Mouse (Mus musculus) CH12.LX (cell line): ENCODE measurements around the gene Zbtb34.

Experiments
- CHD1 ChIP-seq: IDR thresholded peaks from 2 replicates; pipeline ENCODE4 v1.6.1; 2012; ENCODE audit warnings: low read depth, low read length, improper control_type of control experiment, inconsistent platforms
- CTCF ChIP-seq, 2 experiments: IDR thresholded peaks in 1 of 2; conservative IDR thresholded peaks in 1 of 2; 2 replicates each; pipeline ENCODE4 v1.5.1; 2011 to 2012; ENCODE audit warnings: low read depth in 2 of 2, low read length in 2 of 2, improper control_type of control experiment in 1 of 2, inconsistent platforms in 1 of 2, mild to moderate bottlenecking in 1 of 2, moderate library complexity in 1 of 2
- E2F4 ChIP-seq: IDR thresholded peaks from 2 replicates; pipeline ENCODE4 v1.6.1; 2011; ENCODE audit warnings: low read depth, low read length, improper control_type of control experiment; ENCODE audit not compliant: insufficient replicate concordance
- JUND ChIP-seq: conservative IDR thresholded peaks from 2 replicates; pipeline ENCODE4 v1.6.1; 2011; ENCODE audit warnings: low read depth, low read length, improper control_type of control experiment
- KAT2A ChIP-seq: IDR thresholded peaks from 2 replicates; pipeline ENCODE4 v1.6.1; 2012; ENCODE audit warnings: low read length, improper control_type of control experiment, inconsistent platforms; ENCODE audit not compliant: insufficient replicate concordance
- MEF2A ChIP-seq: IDR thresholded peaks from 2 replicates; pipeline ENCODE4 v1.6.1; 2014; ENCODE audit warnings: low read depth, mild to moderate bottlenecking, inconsistent platforms, low read length, improper control_type of control experiment, borderline replicate concordance
- NRF1 ChIP-seq: IDR thresholded peaks from 2 replicates; pipeline ENCODE4 v1.6.1; 2014; ENCODE audit warnings: low read depth, mild to moderate bottlenecking, inconsistent platforms, low read length, improper control_type of control experiment, moderate library complexity
- POLR2A ChIP-seq: IDR thresholded peaks from 2 replicates; pipeline ENCODE4 v1.6.1; 2011; ENCODE audit warnings: low read depth, mild to moderate bottlenecking, improper control_type of control experiment, low read length
- SMC3 ChIP-seq: IDR thresholded peaks from 2 replicates; pipeline ENCODE4 v1.6.1; 2011; ENCODE audit warnings: low read depth, low read length, improper control_type of control experiment
- UBTF ChIP-seq: IDR thresholded peaks from 2 replicates; pipeline ENCODE4 v1.6.1; 2012; ENCODE audit warnings: low read depth, mild to moderate bottlenecking, inconsistent platforms, low read length, improper control_type of control experiment, moderate library complexity
- USF1 ChIP-seq: IDR thresholded peaks from 2 replicates; pipeline ENCODE4 v1.6.1; 2014; ENCODE audit warnings: low read depth, mild to moderate bottlenecking, inconsistent platforms, low read length, improper control_type of control experiment
- ZKSCAN1 ChIP-seq: IDR thresholded peaks from 2 replicates; pipeline ENCODE4 v1.6.1; 2012; ENCODE audit warnings: low read depth, inconsistent platforms, low read length, improper control_type of control experiment, borderline replicate concordance
- ZMIZ1 ChIP-seq: IDR thresholded peaks from 2 replicates; pipeline ENCODE4 v1.6.1; 2012; ENCODE audit warnings: low read depth, mild to moderate bottlenecking, inconsistent platforms, low read length, improper control_type of control experiment
- ZNF384 ChIP-seq: IDR thresholded peaks from 2 replicates; pipeline ENCODE4 v1.6.1; 2012; ENCODE audit warnings: low read depth, low read length, improper control_type of control experiment, inconsistent platforms

DNA sequence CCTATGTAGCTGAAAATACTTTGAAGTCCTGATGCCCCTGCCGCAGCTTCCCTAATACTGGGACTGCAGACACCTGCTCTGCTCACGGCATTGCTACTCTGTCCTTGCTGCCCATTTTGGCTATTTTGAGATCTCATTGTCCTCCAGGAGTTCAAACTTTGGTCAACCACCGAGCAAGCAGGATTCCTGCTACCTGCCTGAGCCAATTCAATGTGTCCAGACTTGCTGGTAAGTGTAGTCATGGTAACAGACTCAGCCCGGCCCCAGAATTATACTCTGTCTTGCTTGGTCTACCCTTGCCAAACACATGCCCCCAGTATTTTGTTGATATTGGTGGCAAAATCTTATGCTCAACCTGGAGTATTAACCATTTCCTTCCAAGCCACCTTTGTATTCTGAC is 34.1 kb downstream of the Zbtb34 start:
- no peak for TF ChIP-seq ZMIZ1
- TF ChIP-seq KAT2A: no peak
- no peak for TF ChIP-seq ZKSCAN1
- TF ChIP-seq POLR2A: no peak
- TF ChIP-seq NRF1: no peak
- no peak for TF ChIP-seq CTCF (conservative IDR thresholded peaks at IDR 0.05 in 1 of 2, IDR thresholded peaks at IDR 0.05 in 1 of 2; ENCODE audit: low read depth in 2 of 2, low read length in 2 of 2)
- TF ChIP-seq USF1: no peak
- TF ChIP-seq CHD1: no peak
- no peak for TF ChIP-seq JUND
- no peak for TF ChIP-seq UBTF
- TF ChIP-seq SMC3: no peak
- TF ChIP-seq E2F4: no peak
- TF ChIP-seq MEF2A: no peak
- TF ChIP-seq ZNF384: no peak
